Mouse (Mus musculus) neutrophil, adult 5-6 weeks (primary cell): Measurements from ENCODE around the gene Fmo5. TPM values are rescaled to one million over a fixed set of nuclear protein-coding genes. Genes with fewer than 3 reads are reported as not detected.

Experiments used
- ATAC-seq: fragments of 151-379, 151-347 bp; 2 replicates; pipeline ENCODE4 v1.8.0; 2017; ENCODE audit warnings: mild to moderate bottlenecking, moderate TSS enrichment; ENCODE audit not compliant: insufficient number of reproducible peaks, poor library complexity, low FRiP score, severe bottlenecking; ENCODE audit errors: extremely low read depth
- total RNA-seq: library from RNA; stranded (forward); fragments of 200-1000 nt; gene quantifications from 2 replicates; pipeline ENCODE4 v1.2.3, GENCODE M21; 2017

Gene Fmo5
- 14.2 TPM in 2 replicates for total RNA-seq

DNA sequence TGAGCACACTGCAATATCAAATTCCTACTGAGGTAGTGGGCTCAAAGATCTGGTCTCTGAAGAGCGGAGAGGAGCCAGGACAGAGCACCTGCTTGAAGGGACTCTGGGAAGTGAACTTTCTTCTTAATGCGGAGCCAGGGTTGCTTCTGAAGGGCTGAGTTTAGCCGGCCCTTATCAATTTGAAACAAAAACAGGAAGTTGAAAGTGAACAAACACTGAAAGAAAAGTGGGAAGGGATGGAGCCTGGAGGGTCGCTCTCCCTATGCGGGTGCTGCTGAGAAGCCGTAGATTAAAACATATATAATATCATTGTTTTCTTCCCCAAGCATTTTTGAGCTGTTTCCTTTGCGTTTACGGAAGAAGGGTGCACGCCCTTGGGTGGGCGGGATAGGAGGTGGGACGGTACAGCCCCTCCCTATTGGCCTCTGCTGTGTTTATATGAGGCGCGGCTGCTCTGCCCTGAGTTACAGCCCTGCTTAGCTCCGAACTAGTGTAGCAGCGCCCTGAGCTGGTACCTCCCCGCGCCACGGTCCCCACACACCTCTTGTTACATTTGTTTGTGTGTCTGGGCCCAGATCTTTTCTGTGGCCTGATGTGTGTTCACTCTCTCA lies at the start of gene Fmo5:
TSS of gene Fmo5 (plus strand) at position 414 of the 611 bp plus-strand sequence.
- peak; percentile 90 for ATAC-seq

DNA sequence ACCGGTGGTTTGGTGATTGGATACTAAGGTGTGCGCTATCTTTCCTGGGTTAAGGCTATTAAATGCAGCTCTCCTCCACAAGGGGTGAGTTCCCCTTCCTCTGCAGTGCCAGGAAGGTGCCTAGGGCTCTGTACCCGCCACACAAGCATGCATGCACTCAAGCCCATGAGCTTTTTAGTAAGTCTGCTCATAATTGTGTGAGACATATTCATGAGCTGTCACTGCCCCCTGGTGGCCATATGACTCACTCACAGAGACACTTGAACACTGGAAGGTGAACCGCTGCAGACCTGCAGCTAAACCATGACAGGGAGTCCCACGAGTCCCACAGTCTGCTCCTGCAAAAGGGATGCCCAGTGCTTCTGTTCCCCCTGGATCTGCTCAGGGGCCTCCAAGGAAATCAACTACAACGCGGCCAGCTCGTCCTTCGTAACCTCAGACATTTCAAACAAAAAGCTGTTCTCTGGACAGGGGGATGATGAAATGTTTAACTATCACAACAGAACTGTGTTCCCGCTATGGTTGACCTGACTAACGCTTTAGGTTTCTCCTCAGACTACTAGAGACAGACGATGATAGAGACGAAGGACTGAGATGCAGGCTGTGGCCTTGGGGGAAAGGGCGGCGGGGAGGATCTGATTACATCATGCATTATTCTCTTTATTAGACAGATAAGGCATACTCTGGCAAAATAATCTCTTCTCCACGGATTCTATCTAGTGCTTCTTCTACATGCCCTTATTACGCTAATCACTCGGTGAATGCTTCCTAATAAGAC lies 43.0 kb upstream of the Fmo5 start:
- ATAC-seq, result peak; percentile 53; the same call in 1 of the 2 replicates

DNA sequence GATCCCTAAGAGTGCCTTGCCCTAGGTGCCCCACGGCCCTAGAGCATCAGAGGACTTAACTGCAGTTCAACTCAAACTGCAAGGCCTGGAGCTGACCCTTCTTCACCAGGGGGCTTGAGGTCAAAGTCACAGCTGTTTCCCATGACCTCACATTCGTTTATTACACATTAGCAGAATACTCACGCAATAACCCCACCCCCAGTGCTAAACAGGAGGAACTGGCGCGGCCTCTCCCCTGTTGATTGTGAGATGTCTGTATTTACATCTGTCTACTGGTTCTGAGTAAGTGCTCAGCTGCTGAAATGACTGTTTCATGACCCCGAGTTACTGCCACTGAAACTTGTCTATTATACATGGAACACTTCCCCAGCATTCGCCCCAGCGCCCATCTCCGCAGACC lies 40.9 kb upstream of the Fmo5 start:
- no peak for ATAC-seq

DNA sequence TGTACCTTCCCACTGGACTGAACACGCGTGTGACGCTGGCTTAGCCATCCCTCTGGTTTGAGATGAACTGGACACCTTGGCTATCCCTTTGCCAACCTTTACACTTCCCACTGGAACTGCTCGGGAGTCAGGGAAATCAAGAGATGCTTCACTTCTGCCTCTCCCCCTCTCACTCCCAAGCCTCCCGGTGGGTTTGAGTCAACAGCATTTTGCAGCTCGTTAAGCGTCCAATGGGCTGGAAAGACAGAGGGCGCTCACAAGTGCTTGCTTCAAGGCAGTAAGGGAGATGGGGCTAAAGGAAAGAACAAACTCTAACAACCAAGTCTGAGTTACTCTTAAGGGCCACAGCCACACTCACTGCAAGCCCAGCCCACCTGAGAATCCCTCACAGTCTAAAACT lies 37.9 kb upstream of the Fmo5 start:
- ATAC-seq, result no peak

DNA sequence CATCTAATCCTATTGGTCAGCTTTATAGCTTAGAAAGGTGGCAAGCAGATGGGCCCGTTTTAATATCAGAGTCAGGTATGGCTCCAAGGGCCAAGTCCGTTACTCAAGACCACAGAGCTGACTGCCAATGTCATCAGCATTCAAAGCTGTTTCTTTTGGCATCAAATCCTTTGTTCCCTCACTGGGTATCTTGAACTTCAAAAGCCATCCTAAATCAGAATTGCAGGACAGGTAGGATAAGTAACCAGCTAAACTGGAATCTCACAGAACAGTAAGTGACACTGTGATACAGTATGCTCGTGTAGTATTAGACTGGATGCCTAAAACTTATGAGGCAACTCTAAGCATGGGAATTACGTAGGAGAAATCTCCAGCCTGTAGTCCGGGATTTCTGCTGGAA lies 35.5 kb upstream of the Fmo5 start:
- no peak for ATAC-seq

DNA sequence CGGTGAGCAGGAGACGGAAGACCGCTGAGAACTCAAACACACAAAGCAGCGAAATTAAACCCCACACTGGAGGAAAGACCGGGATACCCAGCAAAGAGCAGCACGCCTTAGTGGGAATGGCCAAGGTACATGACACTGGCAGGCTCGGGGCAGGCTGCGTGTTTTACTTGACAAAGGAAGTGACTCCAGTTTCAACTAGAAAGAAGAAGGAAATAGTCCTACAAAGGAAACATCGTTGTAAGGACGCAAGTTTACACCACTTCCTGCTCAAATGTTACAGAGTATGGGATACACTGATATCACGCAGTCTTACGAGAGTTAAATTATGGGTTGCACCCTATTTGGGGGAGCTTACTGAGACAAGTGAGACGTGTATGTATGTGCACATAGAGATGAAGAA lies 34.5 kb upstream of the Fmo5 start:
- ATAC-seq, result no peak

DNA sequence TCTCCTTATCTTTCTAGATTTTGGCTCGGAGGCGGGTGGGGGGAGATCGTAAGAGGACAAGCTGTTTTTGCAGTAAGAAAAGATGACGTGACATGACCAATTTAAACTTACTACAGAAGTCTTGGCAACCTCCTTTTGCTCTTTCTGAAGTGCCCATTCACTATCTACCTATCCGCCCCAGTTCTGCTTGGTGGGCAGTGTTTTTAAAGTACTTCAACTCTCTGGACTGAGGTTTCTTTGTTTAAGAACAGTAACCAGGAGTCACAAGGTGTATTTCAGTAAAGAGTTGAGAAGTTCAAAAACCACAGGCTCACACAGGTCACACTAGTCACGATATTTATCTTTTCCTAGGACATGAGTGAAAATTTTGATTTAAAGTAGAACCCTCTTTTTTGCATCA lies 33.5 kb upstream of the Fmo5 start:
- no peak for ATAC-seq

DNA sequence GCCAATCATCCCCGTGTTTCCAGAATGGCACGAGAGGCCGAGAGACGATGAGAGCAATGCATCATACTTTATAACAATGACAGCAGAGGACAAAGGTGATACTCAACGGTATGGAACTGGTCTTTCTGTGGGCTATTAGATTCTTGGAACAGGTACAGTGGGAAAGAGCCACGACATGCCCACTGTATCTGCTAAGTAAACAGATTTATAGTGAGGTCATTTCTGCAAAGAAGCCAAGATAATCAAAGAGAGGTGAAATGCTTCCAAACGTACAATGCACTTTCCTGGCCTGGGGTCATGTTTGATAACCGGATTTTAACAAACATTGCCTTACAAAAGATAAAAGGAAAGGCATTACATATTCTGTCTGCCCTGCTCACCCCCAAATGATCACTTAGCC lies 31.8 kb upstream of the Fmo5 start:
- no peak for ATAC-seq

DNA sequence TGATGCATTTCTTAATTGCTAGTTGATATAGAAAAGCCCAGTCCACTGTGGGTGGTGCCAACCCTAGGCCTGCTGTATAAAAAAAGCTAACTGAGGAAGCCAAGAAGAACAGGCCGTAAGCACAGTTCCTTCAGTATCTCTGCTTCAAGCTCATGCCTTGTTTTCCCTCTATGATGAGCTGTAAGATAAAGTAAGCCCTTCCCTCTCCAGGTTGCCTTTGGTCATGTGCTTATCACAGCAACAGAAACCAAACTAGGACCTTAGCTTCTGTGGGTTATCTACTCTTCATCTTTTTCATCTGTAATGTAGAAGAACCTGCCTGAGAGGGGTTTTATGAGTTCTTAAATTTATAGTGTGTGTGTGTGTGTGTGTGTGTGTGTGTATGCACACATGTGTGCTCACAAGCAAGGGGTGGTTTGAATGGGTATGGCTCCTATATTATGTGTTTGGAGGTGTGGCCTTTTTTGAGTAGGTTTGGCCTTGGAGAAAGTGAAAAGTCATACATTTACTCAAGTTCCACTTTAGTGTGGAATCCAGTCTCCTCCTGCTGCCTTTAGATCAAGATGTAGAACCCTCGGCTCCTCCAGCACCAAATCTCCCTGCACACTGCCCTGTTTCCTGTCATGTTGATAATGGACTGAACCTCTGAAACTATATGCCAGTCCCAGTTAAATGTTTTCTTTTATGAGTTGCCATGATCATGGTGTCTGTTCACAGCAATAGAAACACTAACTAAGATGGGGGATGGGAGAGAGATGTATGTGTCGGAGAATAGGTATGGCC lies 28.4 kb upstream of the Fmo5 start:
- no peak for ATAC-seq

DNA sequence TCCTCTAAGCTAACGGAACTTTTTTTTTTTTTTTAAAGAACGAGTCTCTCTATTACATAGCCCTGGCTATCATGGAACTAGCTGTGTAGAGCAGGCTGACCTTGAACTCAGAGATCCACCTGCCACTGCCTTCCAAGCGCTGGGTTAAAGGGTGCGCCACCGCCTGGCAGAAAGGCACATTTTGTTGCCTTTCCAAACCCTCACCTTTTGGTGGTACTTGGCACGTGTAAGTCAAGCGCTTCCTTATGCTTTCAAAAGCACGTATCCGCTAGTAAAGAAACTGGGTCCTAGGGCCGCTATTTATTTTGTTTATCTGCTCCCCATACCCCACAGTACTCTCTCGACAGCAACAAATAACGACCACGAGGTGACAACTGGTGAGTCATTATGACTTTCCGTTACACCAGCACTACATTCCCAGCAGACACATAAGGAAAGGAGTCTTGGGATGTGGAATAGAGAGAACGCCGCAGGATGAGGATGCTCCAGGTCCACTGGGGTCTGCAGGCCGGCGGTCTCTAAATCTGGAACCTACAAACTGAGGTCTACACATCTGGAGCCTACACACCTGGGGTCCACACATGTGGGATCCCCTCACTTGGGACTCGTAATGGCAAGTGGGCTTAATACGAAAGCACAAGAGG lies 19.3 kb upstream of the Fmo5 start:
- peak; percentile 64 for ATAC-seq

DNA sequence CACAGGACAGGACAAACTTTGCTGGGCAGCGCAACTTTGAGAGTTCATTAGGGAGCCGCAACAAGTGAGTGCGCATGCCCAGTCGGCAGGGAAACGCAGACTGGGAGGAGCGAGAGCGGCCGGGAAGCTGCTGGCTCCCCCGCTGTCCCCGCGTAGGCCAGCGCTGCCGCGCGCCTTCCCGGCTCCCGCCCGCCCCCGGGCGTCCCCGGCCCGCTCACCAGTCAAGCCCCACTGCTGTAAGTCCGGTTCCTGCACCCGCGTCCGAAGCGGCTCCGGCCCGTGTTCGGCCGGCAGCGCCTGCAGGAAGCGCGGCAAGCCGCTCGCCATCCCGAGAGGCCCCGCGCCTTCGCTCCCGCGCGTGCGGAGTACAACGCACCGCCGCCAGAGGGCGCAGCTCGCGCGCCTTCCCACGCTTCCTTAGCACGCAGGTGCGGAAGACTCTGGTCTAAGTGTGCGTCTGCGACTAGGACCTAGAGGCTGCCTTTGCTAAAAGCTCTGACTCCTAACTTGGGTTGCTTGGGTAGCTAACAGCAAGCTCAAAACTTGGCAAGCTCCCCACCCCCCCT lies 18.7 kb upstream of the Fmo5 start, which contains the start of gene Chd1l:
TSS of gene Chd1l (minus strand) at position 359 of the 566 bp plus-strand sequence.
- ATAC-seq, result peak; percentile 84

DNA sequence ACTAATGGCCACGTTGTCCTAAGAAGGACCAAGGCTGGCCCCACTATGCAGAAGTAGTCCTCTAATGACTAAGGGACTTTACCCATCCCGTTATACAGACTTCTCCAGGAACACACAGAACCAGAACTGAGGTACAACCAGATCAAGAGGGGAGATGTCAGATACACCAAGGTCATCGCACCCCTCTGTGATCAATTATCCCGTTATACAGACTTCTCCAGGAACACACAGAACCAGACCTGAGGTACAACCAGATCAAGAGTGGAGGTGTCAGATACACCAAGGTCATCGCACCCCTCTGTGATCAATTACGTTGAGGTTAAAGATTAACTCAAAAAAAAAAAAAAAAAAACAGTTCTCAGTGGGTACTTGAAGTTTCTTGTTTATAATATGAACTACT lies 17.6 kb upstream of the Fmo5 start:
- ATAC-seq, result no peak

DNA sequence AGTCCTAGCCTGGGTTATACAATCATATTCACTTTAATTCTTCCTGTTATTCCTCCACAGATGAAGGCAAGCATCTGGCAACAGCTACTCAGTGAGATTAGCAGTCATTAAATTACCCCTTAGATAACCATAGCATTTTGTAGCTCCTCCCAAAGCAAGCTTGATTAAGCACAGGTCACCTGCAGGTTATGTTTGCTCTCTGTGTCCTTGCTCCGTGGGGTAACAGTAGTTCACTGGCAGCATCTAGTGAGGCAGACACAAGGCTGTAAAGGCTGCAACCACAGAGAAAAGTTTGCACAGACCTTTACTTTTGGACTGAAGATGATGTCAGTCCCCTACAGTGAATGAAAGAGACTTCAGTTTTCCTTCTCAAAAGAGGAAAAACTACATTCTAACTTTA lies 13.4 kb upstream of the Fmo5 start:
- no peak for ATAC-seq

DNA sequence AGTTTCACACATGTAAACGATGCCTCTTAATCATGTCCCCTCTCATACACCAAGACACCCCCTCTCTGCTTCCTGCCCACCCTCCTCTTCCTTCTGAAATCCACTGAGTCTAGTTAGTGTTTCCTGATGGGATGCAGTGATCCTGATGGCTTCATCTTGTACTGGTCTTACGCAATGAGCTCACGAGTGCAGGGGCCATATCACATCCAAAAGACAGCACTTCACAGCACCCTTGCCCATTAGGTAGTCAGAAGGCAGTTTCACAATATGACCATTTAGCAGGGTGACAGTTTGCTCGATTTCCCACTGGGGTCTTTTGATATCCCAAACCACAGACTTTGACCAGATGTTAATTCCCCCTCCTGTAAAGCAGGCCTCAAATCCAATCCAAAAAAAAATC lies 12.7 kb upstream of the Fmo5 start:
- no peak for ATAC-seq

DNA sequence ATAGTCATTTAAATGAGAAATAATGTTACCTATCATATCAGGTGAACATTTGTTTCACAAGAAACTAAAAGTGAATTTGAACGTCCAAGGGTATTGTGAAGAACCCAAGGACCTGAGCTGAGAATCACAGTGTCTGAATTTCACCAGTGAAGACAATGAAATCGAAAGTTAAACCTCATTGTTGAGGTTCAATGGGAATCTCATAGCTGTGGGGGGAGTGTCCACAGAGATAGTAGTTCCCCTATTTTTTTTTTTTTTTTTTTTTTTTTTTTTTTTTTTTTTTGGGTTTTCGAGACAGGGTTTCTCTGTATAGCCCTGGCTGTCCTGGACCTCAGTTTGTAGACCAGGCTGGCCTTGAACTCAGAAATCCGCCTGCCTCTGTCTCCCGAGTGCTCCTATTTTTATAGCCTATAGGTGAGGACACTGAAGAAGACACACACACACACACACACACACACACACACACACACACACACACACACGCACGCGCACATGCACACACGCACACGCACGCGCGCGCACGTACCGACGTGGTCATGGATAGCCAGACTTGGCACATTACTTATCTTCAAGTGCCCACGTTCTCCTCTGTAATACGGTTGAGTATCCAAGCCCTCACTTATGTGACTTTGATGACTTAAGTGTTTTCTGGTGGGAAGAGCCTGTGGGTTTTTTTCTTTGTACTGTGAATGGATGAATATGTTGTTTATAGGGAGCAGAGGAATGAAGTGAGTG lies 11.3 kb upstream of the Fmo5 start:
- no peak for ATAC-seq

DNA sequence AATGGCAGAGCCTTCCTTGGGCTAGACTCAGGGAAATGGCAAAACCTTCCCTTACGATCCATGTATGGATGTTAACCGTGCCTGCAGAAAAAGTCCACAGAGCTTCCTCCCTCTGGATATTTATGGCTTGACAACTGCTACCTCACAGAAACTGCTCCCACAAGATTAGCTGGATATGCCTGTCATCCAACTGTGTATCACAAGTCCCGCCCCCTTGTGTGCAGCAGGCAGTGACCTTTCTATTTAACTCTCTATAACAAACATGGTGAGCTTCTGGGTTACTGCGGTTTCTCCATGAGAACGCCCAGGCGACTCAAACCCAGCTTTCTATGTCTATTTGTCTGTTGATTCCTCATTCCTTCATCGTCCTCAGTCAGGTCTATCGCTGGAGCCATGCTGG lies 10.7 kb upstream of the Fmo5 start:
- no peak for ATAC-seq

DNA sequence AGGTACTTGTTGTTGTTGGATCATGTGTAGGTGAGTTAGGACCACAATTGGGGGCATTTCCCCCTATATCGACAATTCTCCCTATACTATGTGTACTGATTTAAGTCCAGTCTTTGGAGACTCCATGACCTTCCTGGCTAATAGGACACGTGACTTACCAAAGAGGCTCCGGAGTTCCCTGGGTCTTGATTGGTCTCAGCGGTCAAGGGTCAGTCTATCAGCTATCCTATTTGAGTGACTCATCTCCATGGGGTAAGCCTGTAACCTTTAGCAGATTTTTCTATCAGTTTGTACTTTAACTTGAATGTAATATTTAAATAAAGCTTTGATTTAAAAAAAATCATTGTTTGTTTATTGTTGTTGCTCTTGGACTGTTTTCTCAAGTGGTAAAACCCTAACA lies 7.9 kb upstream of the Fmo5 start:
- ATAC-seq, result no peak

DNA sequence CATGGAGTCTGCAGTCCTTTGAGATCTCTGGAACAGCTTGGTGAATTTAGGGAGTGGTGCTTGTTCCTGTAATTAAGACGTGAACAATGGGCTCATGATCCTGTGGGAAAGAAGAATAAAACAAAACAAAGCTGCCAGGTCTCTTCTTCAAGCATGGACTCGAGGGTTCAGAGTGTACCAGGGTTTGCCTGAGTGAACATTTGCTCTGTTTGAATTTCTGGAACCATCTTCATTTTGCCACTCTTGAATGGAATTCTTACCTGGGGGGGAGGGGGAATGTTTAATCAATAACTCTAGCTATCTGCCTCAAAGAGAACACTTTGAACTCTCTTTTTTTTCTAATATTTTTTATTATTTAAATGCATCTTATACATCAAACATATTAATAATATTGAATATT lies 4.0 kb upstream of the Fmo5 start:
- no peak for ATAC-seq

DNA sequence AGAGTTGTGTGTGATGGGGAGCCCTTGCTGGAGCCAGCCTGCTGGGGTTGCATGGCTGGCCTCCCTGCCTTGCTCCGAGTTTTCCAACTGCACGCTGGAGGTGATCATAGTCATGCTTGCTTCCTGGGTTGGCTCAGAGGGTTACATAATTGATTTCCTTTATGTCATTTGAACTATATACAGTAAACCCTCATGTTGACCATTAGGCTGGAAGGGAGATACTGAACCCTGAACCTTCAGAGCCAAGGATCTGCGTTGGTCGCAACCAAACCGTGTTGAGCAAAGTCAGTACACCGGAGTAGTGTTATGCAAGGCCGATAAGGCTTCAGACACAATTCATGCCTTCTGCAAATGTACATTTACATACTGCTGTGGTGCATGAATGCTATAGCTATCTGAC lies 711 bp upstream of the Fmo5 start:
- no peak for ATAC-seq
